Mouse (Mus musculus): ENCODE data around the gene R3hdm2. TPM values are rescaled to one million over a fixed set of nuclear protein-coding genes. Genes with fewer than 3 reads are reported as not detected.
A peak's percentile ranks its signal among the peaks of the same experiment; 100 is the strongest.

The R3hdm2 gene
- total RNA-seq, 2 experiments from 2014 or later, result 118 to 153 TPM

DNA sequence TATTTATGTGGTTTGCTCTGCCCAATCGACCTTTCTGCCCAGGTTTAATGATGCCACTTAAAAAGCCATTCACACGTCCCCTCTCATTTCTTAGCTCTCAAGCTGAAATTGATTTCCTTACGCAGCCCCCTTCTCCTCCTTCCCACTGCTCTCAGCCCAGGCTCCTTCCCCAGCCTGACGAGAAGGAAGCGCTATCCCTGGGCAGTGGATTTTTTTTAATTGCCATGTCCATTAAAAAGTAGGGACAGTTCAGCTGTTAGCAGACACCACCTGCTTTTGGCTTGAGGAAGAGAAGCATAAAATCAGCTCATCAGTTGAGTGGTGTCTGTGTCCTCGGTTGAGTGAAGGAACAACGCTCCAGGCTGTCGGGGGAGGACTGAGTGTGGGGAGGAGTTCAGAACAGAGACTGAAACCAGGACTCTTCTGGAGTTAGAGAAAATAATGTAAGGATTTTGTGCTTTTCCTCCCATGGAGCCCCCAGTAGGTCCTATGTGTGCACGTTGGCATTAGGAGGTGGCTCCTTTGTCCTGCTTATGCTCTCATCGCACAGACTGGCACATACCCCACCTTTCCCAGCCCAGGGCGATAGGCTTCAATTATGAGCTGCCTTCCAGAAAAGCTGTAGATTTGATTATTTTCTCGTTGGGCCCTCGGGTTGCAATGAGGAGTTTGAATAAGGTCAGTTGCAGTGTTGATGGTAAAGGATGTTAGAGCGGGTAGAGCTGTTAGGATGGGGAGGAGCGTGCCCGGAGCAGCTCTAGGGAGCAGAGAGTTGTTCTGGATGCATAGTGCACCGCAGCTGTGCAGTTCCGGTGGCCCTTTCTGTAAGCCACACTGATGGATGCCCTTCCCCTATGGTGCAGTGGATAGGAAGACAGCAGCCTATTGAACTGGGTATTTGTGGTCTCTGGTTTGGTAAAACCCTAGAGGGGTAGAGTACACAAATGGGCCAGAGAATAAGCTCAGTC is 110.3 kb downstream of the R3hdm2 start:
- TF ChIP-seq CTCF (IDR thresholded peaks at IDR 0.05), result no peak
- intact Hi-C loops (cut with DNase I), result no loop called here

DNA sequence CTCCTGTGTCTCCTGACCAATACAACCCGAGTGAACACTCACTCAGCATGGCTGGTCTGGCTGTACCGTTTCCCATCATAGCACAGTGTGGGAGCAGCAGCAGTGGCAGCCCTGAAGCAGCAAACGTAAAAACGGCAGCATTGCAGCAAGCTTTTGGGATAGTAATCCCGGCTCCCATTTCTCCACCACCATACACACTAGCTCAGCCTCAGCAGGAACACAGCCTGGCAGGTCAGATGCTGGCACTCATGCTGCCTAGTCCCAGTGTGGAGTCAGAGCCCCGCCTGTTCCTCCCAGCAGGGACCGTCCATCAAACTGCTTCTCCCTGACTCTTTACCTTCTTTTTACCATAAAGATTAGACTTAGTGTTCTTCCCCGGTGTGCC is 111.0 kb downstream of the R3hdm2 start:
- H3K4me3 ChIP-seq, result peak overlapping the region; percentile 27
- intact Hi-C loops (cut with DNase I), result no loop called here
- DNase-seq, result no peak

More for the DNA sequence above, 110.3 kb downstream of the R3hdm2 start:
- peak overlapping the region; percentile 87 for H3K27ac ChIP-seq
- peak overlapping the region; percentile 27 for H3K4me3 ChIP-seq
- DNase-seq, result no peak

GRCm38 (mm10) chr10:127492118-127492517 is 112.0 kb downstream of the R3hdm2 start:
- Histone ChIP-seq H3K4me3 (peak overlapping the region; percentile 27), H3K27ac (peak overlapping the region; percentile 87)
- DNase-seq, result no peak
- intact Hi-C loops (cut with DNase I), result no loop called here
- TF ChIP-seq CTCF (IDR thresholded peaks at IDR 0.05), result no peak

More for the DNA sequence above, 111.0 kb downstream of the R3hdm2 start:
- no peak for TF ChIP-seq CTCF (IDR thresholded peaks at IDR 0.05)
- peak overlapping the region; percentile 87 for H3K27ac ChIP-seq

GRCm38 (mm10) chr10:127496156-127496555 is 116.0 kb downstream of the R3hdm2 start:
- intact Hi-C loops (cut with DNase I), result no loop called here
- H3K4me3 ChIP-seq, result no peak overlapping the region

DNA sequence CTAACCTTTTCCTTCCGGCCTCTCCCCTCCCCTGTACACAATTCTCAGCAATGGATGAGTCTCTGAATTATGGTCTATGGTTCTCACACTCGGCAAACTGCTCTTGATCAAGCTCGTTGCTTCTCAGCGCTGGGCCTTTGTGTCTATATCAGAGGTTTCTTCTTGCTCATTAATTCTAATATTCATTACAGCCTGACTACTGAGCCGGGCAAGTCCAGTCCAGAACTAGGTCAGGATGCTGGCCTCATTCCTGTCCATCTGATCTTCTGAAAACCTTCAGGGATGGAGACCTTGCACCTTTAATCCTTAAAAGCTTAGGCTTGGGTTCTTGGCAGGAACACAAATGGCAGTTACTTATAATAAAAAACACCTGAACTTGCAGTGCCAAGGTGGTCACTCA is 119.4 kb downstream of the R3hdm2 start:
- Histone ChIP-seq H3K4me3 (no peak overlapping the region), H3K27ac (peak overlapping the region; percentile 97)
- intact Hi-C loops (cut with DNase I), result no loop called here
- TF ChIP-seq CTCF (IDR thresholded peaks at IDR 0.05), result no peak
- DNase-seq, result no peak

More at GRCm38 (mm10) chr10:127496156-127496555, 116.0 kb downstream of the R3hdm2 start:
- H3K27ac ChIP-seq, result peak overlapping the region; percentile 74
- TF ChIP-seq CTCF (IDR thresholded peaks at IDR 0.05), result no peak
- DNase-seq, result peak; percentile 65

GRCm38 (mm10) chr10:127500042-127500441 is 119.9 kb downstream of the R3hdm2 start:
- TF ChIP-seq CTCF (IDR thresholded peaks at IDR 0.05), result no peak
- intact Hi-C loops (cut with DNase I), result no loop called here
- H3K27ac ChIP-seq, result peak overlapping the region; percentile 97
- no peak overlapping the region for H3K4me3 ChIP-seq
- no peak for DNase-seq

DNA sequence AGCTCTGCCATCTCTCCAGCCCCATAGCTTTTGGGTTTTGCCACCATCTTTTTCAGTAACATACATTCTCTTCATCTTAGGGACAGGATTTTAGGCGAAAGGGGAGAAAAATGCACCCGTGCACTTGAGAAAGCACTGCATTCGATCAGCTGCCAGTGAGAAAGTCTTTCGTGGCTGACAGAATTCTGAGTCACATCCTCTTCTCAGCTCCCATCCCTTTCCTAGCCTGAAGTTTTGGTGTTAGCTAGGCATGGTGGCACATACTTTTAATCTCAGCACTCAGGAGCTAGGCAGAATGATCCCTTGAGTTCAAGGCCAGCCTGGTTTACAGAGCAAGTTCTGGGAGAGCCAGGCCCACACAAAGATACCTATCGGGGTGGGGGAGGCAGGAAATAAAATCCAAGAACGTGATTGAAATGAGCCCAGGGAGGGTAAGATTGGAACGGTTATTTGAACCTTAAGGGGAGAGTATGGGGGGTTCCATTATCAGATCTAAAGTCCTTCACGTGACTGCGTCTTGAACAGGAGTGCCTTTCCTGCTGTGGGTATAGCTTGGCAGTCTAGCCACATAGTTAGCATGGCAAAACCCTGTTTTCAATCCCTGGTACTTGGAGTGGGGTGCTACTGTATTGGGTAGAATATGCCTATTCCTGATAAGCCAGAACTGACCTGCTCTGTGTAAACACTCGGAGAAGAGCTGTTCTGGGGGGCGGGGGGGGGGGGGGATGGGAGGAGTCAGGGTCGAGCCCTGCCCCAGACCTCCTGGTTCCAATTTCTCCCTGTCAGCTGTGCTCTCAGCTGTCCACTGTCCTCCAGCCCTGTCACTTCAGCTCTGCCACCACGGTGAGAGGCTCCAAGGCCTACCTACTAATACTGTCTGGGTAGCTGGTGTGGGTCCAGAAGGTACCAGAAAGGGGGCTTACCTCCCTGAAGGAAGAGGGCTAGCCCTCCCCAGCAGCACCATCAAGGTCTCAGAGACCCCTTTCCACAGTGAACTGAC is 121.1 kb downstream of the R3hdm2 start, which contains the start of gene Stac3:
Stac3 (plus strand) TSS at position 793 of the 1,000 bp plus-strand sequence.
- Histone ChIP-seq H3K4me3 (peak within 1 kb of the TSS; percentile 77), H3K27ac (peak within 1 kb of the TSS; percentile 97)
- no peak for TF ChIP-seq CTCF (IDR thresholded peaks at IDR 0.05)
- intact Hi-C loops (cut with DNase I), result no loop called here
- peak; percentile 82 for DNase-seq

GRCm38 (mm10) chr10:127508239-127508638 is 128.1 kb downstream of the R3hdm2 start:
- peak; percentile 82 for DNase-seq
- TF ChIP-seq CTCF (IDR thresholded peaks at IDR 0.05), result peak; percentile 70
- H3K27ac ChIP-seq, result peak overlapping the region; percentile 5; the same call in 1 of the 2 replicates
- intact Hi-C loops (cut with DNase I), result no loop called here
- peak overlapping the region; percentile 66 for H3K4me3 ChIP-seq

- peak; percentile 88 for DNase-seq
- peak overlapping the region; percentile 66 for H3K4me3 ChIP-seq
- TF ChIP-seq CTCF (IDR thresholded peaks at IDR 0.05), result peak; percentile 68
- H3K27ac ChIP-seq, result peak overlapping the region; percentile 48; the same call in 1 of the 2 replicates
- intact Hi-C loops (cut with DNase I), result no loop called here
These were observed 129.1 kb downstream of the R3hdm2 start for GRCm38 (mm10) chr10:127509051-127509836.

DNA sequence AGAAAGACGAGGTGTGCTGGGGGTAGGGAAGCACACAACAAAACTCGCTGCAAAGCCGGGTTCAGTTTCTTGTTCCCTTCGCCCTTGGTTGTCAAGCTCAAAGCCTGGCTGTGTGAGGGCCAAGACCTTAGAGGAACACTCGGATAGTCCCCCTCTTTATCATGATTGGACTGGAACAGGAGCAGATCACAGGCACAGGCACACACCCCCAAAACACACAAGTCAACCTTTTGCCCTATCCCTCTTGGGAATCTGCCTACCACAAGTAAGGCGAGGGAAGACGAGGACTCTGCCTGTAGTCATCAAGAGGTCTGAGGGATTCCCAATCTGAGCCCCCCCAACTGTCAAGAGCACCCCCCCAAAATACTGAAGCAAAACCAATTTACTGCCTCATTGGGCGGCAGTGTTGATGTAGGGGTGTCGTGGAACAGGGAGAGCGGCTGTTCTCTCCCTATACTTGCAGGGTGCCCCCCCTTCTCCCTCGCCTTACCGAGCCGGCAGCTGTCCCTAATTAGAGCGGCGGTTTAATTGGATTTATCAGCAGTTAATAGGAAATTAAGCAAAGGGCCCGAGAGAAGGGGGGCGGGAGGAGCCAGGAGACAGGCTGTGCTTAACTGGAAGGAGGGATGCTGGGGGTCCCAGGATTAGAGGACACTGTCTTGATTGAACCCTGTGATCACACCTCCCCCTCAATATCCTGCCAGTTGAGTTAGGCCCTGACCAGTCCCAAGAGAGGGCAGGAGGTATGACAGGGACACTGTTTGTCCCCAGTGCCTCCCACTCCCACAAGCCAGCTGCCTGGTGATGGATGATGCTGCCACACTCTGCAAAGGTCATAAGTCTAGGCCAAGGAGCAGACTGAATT is 129.9 kb downstream of the R3hdm2 start:
- H3K4me3 ChIP-seq, result peak overlapping the region; percentile 66
- DNase-seq, result no peak
- intact Hi-C loops (cut with DNase I), result no loop called here
- H3K27ac ChIP-seq, result no peak overlapping the region; the same call in 1 of the 2 replicates
- TF ChIP-seq CTCF (IDR thresholded peaks at IDR 0.05), result no peak
